Mouse (Mus musculus) G1E (cell line): ENCODE measurements at regions not wholly inside any gene's neighbourhood (a gene's known extent, or its start where the extent isn't known, plus 50 kb on each side); places are given as distances from the start of the nearest gene placed in this dataset.

Source experiments
- CTCF ChIP-seq: IDR thresholded peaks from 2 replicates; pipeline ENCODE4 v1.5.1; 2012; ENCODE audit warnings: low read depth, low read length, inconsistent platforms, mixed read lengths
- GATA1 ChIP-seq: IDR thresholded peaks from 2 replicates; pipeline ENCODE4 v1.6.1; 2012; ENCODE audit warnings: borderline replicate concordance, low read length, inconsistent platforms, mixed read lengths

DNA sequence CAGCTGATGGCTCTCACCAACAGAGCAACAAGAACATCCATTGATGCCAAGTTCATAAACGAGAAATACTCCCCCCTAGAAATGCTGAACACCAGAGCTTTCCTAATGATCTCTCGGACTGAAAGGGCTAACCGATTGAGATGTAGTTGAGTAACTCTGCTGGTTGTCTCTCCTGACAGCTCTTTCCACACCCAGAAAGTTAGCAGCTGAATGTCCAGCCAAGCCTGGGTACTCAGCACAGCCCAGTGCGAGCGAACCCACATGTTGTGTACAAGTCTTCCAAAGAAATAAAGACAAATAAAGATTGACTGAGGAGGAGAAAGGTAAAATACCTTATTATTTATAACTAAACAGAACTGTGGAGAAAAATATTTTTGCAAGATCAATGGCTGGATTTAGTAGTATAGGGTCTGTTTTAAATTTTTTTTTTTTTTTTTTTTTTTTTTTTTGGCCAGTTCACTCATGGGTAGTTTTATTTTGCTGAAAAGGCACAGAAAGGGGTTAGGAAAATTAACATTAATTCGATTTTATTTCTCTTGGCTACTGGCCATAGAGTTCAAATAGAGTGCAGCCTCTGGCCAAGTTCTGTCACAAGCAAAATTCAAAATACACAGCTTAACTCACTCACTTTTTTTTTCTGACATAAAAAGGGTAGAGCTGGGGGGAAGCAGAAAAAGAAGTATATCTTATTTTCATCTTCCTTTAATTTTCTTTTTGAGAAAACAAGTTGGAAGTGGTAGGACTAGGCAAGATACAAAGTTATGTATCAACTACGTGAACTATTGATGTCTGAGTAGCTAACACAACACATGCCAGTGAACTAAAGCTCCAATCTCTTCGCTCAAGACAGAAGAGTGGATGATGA, 261.2 kb upstream of the Npvf start:
- TF ChIP-seq CTCF (no peak), GATA1 (no peak)
